Mouse (Mus musculus) lung, postnatal 10 days (tissue): ENCODE data around the gene Pou1f1.

Experiments used
- DNase-seq: peaks from one replicate; pipeline ENCODE4 v3.0.0; 2021

Gene Pou1f1

DNA sequence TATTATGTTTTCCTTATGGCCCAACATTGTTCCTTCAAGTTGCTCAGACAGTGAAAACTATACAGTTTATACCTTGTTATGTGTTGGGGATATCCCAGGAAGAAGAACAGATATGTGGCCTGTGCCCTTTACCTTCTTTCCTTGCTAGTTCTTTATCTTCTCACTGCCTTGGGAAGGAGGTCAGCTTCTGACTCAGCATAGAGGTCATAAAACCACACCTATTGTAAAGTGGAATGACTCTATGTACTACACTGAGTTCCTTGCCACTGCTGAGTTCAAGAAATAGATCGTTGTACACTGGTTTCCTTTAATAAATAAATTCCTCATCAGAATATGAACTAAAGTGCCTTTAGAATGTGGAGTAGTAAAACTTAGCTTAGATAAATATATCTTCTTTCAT, 44.6 kb downstream of the Pou1f1 start:
- no peak for DNase-seq

DNA sequence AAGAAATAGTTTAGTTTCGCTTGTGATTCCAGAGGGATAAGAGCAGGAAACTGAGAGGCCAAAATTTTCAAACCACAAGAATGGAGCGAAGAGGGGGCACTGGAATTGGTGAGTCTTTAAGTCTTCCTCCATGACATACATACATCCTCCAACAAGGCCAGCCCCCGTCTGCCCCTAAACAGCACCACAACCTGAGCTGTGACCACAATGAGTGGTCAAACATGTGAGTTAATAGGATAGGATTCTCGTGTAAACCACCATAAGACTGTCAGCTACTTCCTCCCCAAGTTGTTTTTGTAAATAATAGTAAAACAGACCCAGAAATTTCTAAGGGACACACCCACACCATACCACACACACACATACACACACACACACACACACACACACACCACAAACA, 48.5 kb downstream of the Pou1f1 start:
- no peak for DNase-seq

DNA sequence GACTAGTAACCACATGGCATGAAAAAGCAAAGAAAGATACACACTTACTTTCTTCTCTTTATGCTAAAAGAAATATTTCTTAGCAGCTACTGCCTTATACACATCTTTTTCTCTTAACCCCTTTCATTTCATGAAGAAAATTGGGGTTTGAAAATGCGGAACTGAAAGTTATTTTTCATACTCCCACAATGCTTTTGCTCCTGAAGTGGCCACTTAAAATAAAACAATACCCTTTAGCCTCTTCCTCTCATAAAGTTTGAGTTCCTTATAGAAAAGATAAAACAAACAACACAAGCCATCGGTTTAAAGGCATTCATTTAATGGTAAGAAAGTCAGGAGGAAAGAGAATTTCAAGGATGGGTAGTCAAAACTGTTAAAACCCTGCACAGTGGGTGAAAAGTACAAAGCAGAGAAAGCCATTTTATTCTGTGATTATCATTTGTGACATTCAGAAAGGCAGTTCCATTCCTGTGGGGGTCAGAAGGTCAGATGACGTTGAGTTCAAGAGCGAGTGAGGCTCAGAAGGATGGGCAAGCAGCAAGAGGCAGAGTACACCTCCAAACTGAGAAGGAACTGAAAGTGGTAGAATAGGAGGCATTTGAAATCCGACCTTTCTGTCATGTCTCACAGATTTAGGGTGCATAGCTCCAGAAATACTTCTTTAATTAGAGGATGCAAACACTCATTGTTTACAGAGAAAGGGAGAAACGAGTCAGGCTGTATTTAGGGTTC, 57.2 kb downstream of the Pou1f1 start:
- DNase-seq: no peak
